Mouse (Mus musculus) cerebellum, adult 18-20 months (tissue): ENCODE measurements around the gene Hecw2.
A peak's percentile ranks its signal among the peaks of the same experiment; 100 is the strongest.

Source experiments
- DNase-seq, 2 experiments: peaks; one replicate each; pipeline ENCODE4 v3.0.0; 2021

Gene Hecw2

DNA sequence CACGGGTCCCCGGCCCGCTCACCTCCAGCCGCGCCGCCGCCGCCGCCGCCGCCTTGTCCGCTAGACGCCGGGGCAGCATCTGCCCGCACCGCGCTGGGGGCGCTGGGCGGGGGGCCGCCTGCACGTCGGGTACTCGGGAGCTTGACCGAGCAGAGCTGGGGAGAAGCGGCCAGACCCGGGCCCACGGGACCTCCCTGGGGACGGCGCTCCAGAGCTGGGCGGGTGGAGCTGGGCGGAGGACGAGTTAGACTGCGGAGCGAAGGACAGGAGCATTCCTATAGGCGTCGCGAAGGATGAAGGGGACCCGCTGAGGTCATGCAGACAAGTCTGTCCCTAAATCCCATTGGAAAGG is at the start of gene Hecw2:
TSS of gene Hecw2 (minus strand) at position 215 of the 352 bp plus-strand sequence.
- DNase-seq, result peak; percentile 70 to 74

DNA sequence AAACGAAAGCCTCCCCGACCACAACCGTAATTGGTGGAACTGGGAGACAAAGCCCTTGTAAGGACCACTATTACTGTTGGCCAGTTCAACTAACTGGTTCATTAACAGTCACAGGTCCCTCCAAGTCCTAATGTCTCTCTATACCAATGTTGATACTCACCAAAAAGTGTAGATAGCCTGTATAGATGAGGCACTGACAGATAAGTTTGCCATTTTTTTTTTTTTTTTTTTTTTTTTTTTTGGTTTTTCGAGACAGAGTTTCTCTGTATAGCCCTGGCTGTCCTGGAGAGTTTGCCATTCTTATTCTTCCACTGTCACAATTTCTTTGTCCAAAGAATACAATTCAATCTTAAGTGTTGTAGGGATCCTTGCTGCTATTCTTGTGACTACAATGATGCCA is 47.8 kb upstream of the Hecw2 start:
- DNase-seq, result no peak

DNA sequence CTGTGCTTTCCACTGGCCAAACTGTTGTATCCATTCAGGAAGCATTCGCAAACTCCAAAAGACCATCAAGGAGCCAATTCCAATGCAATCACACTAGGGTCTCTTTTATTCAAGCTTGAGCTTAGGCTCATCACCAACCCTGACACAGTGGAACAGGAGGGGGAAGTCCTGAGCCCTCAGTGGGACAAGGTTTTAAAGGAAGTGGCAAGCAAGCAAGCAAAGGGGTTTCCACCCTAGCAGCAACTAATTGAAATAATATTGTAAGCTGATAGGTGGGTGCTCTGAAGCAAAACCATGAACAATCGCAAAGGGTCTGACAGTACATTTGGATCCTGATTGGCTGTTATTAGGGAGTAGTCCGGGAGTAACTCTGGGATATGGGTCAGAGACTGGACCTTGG is 25.3 kb upstream of the Hecw2 start:
- no peak for DNase-seq

DNA sequence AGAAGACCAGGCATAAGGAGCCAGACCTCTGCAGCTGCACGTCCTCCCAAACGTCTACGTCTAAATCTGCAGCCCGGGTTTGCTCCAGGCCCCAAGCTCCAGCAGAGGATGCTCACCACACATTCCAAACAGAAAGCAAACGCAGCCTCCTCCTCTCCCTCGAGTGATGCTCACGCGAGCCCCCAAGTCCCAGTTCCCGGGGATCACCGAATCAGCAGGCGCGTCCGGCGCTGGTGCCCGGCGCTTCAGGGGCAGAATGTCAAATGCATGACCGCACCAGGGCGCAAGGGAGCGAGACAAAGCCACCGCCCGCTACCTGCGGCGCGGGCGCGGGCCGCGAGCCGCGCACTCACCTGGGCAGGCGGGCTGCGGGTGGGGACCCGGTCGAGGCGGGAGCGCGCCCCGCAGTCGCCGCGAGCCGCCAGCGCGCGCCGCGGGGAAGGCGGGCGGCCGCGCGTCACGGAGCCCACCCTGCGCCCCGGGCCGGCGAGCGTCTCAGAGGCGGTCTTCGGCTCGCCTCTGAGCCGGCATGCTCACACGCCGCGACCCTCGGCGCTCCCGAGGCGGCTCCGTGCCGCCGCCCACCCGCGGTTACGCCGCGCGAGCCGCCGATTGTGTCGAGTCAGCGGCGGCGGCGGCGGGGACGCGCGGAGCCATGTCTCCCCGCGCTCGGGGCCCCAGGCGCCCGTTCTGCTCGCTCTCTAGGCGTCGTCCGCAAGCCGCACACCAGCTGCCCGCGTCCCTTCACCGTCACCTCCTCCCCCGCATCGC is 600 bp downstream of the Hecw2 start:
- DNase-seq, result peak; percentile 71 to 82

DNA sequence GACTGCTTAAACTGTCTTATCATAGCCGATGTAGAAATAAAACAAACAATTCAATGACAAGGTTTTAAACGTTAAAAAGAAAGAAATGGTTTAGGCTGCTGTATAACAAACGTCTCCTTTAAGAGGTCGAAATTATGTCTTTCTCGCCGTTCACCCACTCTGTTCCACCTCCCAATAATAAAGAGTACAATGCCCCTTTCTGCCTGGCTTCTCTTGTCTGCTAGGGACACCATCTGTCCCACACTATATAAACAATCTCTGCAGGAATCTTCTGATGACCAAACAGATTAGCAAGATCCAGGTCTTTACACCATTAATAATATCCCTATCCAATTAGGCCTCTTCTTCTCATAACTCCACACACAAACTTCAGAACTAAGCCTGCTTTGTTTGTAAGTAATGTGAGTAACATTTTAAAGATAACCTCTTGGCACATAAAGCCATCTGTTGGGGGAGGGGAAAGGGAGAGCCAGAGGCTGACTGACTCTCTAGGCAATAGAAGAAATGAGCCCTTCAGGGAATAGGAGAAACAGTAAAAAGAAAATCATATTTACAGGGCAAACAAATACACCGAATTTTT is 1.7 kb downstream of the Hecw2 start:
- peak; percentile 34 to 40 for DNase-seq

DNA sequence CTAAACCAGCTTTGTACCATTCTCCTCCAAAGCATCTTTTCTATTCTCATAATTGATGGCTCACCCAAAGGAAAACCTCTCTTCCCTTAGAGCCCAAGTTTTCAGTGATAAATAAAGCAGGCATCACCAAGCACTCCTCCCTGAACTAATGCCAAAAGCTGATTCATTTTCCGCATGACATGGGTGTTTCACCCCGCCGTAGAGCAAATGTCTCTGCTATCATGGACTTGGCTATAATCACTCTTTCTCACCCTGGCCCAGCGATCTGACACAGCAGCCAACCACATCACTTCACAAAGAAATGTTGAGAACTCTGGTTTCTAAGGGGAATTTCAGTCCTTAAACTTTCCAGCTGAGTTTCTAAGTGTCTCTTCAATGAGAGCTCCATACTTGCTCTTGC is 7.4 kb downstream of the Hecw2 start:
- DNase-seq, result peak in 1 of 2 experiments; percentile 46

DNA sequence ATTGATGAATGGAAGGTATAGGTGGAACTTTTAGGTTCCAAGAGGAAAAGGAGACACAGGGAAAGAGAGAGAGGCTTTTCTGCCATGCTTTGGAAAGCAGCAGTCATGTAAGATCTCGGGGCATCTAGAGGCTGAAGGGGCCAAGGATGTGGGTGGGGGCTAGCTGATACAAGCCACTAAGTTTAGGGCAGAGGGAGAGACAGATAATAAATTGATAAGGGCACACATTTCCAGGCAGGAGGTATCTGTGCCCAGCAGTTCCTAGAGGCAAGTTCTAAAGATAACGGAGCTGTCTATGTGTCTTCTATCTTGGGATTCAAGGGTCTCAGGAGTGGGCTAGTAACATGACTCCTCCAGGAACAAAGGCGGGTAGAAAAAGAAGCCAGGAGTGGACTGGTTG is 8.6 kb downstream of the Hecw2 start:
- no peak for DNase-seq

DNA sequence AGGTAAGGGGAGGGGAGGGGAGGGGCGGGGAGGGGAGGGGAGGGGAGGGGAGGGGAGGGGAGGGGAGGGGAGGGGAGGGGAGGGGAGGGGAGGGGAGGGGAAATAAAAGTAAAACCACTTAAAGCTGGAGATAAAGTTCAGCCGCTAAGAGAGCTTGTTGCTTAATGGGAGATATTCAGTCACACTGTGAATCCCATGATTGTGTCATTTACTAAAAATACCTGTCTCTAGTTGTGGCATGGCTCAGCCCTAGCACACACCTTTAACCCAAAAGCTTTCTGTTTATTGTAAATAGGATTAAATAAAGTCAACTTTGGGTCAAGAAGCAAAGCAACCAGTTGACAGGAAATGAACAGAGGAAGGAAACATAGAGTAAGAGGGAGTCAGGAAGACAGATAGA is 14.3 kb downstream of the Hecw2 start:
- no peak for DNase-seq

DNA sequence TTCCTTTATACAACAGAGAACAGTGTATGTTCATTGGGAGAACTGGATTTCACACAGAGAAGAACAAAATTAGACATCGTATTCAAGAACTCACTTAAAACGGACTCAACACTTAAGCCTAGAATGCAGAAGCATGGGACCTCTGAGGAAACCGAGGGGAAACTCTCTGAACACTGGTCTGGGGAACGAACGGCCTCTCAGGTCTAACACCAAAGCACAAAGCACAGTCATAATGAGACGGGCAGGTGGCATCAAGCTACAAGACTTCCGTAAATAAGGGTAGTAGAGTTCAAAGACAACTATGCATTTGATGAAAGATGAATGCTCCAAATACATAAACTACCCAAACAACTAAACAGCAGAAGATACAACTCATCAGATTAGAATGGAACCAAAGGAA is 15.8 kb downstream of the Hecw2 start:
- no peak for DNase-seq

DNA sequence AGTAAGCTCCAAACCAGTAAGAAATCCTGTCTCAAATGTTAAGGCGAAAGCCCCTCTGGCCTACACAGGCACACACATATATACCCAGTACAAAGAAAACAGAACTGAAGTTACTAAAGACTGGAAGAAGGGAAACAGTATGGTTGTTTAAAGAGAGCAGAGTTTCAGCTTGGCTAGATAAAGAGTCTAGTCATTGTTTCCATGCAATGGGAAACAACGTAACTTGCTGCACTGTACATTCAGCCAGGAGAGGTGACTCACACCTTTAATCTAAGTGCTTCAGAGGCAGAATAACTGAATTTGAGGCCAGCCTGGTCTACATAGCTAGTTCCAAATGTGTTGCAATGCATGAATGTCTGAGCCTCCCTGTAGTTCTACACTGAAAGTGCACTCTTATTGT is 18.4 kb downstream of the Hecw2 start:
- no peak for DNase-seq

DNA sequence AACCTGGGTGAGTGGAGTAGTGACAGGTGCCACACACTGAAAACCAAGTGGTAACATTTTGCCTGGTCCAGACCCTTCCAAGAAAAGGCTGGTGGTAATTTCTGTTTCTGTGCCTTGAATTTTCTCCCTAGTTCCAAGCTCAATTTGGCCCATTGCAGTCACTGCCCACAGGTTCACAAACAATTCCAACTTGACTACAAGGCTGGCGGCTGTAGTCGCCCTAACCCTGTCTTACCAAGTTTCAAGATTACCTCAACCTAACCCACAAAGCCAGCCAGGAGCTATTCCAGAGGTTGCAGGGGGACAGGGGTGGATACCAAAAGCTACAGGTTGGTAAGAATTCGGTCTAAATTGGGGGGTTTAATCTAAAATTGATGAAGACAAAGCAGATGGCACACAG is 27.0 kb downstream of the Hecw2 start:
- DNase-seq, result no peak

DNA sequence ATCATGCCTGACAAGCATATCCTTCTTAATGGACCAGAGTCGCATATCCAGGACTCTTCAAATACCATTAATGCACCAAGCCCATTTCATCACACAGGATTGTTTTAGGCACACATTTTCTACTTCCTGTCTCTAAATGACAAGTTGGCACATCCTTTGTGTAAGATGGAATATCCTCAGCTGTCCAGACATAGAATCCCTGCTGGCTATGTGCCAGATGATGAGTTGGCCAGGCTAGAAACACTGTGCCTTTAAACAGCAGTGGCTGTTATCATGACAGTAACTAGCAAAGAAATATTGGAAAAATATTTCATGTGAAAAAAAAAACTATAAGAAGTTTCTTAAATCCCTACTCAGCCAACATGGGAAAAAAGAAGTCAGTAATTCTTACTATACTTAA is 35.4 kb downstream of the Hecw2 start:
- DNase-seq, result peak; percentile 27 to 33

DNA sequence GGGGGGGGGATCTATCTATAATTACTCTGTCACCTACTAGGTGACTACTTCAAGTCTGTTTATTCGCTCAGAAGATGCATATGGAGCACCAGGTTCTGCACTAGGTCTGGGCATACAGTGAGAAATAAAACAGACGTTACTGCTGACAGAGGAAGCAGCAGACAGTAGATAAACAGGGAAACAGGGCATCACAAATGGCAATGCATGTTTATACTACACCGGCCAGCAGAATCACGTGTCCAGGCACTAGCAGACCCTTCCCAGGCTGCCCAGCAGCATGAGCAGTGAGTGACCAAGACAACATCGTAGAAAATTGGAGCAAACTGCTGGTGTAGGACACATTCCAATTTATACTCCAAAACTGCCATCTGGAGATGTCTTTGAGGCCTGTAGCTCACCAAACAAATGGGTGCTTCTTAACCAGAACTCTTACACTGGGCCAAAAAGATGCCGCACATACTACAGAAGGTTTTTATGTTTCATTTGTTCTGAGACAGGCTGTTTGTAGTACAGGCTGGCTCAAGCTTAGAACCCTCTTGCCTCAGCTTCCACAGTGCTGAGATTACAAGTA is 41.7 kb downstream of the Hecw2 start:
- peak; percentile 20 for DNase-seq

DNA sequence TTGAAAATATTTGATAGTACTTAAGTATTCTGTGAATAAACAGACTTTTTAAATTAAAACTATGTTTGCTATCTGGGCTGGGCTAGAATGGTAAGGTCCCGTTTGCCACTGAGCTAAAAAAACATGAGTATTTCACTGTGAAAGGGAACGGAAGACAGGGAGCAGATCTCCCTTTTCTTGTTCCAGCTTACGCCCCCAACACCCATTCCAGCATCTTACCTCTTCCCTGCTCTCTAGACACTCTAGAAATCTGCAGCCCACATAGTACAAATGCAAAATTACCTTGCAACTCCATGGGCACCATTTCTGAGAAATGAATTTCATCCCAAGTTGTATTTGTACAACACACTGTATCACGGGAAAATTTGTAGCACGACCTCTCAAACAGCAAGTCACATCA is 49.9 kb downstream of the Hecw2 start:
- no peak for DNase-seq

DNA sequence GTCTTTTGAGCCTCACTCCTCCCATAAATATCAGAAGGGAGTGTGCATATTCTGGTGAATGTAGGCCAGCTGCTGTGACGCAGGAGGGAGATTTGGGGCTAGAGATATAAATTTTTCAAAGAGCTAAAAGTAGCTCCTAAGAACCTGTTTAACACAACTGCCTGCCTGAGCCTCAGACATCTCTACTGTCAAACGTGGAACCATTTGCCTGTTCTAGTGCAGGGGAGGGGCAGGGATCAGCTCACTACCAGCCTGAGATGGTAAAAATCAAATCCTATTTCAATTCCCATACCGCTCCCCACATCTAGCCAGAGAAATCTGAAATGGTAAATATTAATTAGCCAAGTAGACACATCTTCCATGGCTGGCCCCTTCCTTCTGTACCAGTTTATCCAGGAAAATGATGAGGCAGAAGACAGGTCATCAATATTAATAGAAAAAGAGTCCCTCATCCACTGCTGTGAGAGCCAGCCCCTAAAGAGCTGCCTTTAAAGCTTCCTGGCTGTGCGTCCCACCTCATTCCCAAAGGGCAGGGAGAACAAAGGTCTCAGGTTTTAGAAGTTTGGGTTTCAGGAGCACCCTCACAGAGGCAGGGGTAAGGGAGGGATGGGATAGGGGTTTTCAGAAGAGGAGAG is 61.0 kb downstream of the Hecw2 start:
- DNase-seq, result no peak

DNA sequence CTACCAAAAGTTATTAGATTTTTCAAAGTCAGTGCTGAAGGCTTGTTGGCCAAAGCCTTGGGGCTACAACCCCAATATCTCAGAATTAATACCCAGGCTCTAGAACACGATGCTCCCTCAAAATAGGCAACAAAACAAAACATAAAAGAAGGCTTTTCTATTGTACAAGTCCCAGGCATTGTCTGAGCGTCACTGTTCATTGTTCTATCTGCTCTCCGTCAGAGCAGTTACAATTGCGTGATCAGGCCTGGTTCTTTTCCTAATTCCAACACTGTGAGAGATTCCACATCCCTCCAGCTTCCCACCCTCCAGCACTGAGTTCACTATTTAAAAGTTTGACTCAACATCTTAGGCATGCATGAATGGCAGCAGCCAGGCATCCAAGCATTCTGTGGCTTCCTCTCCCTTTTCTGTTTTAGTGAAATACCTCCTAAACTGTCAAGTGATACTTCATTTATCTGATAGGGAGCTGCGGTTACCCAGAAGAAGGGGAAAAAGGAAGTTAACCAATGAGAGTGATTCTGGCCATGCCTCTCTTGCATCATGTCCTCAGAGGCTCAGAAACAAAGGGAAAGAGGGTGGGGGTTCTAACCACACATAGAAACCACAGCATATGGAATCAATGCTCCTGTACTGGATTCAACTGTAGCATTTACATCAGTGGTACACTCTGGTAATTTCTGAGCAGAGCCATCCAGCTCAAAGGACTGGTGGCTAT is 66.1 kb downstream of the Hecw2 start:
- DNase-seq, result no peak

DNA sequence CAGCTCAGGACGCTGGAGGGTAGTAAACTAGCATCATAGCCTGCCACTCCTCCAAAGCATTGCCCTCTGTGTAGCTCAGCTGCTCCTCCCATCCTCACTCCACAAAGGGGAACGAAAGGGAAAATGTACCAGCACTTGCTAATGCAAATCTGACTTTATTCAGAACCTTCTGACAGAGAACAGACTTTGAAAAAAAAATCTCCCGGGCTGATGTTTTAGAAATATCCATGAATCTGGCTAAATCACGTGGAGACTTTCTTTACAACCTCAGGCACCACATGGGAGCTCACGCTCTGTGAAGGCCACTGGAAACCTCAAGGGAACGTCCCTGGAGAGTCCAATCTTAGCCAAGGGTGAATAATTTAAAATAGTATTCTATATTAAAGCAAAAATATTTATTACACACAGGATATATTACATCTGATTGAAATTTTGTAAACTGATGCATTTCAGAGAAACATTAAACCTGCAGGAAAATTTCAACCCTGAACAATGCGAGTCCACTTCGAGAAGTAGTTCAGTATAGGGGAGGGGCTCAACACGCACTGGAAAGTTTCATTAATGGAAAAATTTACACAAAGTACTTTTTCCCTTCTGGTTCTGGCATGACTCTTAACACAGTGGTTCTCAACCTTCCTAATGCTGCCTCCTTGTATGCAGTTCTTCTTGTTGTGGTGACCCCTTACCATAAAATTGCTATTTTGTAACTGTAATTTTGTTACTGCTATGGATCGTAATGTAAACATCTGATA is 67.8 kb downstream of the Hecw2 start:
- DNase-seq, result no peak

DNA sequence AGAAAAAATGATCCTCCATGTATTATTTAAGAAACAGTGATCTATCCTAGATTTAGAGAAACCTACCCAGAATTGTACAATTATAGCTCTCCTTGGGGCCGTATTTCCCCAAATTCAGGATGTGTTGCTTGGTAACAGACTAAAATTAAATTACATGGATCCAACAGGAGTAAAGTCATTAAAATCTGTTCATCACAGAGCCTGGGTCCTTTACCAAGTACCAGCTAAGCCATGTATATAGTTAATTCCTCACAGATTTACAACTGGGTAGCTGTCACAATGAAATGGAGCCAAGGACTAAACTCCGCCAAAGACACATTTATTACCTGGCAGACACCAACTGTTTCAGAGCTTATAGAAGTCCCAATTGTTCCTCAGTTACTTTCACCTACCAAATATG is 72.4 kb downstream of the Hecw2 start:
- DNase-seq, result no peak

DNA sequence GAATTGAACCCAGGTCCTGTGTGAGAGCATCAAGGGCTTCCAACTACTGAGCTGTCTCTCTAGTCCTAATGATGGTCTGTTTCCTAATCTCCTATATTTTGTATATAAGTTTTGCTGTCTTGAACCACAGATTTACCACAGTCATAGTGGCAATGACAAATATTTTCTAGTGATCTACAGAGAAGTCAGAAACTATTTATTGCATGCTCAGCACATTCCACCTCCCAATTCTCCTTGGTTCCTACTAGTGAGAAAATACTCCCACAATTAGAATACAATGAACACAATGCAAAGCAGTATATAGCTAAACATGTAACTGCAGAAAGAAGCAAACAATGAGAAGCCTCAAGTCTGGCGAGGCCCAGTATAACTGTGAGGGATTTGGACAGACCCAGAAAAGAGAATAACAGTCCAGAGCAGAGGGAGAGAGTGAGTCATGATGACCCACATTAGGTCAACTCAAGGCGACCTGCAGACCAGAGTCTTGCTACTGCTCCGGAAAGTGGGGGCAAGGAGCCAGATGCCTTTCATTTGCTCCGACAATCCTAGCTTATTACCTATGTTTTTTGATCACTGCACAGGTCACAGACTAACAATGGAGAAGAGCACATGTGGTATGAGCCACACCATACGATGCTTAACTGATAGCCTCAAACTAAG is 73.8 kb downstream of the Hecw2 start:
- DNase-seq, result no peak

DNA sequence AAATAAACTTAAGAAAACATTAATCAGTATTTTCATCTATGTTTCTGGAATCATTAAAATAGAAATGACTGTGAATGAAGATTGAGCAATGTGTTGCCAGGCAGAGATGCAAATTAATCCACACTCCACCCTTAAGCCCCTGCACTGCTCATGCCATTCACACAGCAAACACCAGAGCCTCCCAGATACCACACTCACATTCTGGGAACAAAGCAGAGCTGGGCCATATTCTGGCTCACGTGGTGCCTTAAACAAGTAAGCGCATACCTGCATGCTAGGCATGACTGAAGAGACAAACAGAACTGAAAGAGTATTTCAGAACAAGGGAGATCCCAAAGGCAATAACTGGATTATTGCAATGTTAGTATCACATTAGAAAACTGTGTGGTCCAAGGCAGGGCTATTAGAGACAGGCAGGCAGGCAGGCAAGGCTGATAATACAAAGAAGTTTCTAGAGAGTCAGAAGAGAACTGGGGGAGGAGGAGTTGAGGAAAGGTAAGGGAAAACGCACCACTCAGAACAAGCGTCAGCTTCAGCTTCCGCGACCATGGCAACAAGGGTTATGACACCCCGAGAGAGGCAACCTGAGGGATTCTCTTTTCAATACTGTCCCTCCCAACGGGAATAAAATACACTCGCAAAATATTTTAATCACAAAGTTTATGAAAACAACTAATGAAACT is 75.2 kb downstream of the Hecw2 start:
- DNase-seq, result no peak

DNA sequence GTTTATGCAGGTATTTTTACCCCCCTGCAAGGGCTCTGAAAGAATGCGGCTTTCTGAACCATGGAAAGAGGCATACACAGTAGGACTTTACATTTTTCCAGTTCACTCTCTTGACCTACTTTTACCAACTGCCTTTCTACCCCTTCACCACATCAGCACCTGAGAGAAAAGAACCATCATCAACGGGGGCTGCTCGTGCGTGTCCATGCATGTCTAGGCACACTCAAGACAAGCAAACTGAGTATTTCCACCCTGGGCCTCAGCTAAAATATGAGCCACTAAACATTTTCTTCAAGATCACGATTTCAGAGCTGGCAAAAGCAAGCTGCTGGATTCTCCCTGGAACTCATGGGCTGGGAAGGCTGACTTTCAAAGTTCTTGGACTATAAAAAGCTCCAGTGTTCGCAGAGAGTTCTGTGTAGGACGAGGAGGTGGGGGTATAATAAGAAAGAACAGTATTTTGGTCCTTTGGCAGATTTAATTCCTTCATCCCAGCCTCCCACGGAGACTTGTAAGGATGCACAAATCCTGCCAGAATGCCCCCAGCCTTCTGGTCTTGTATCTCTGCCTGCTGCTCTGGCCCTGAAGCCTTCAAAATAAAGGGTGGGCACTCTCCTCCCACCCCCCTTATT is 76.5 kb downstream of the Hecw2 start:
- no peak for DNase-seq
